Mouse (Mus musculus) lung, embryonic 15.5 days (tissue): ENCODE data around the gene Tead2. TPM values are rescaled to one million over a fixed set of nuclear protein-coding genes. Genes with fewer than 3 reads are reported as not detected.

ENCODE experiments used
- ATAC-seq: fragments of 200-750 bp; cut with Nextera tagmentation; 2 replicates; pipeline ENCODE4 v1.8.0; 2017; ENCODE audit warnings: moderate number of reproducible peaks, borderline replicate concordance; ENCODE audit not compliant: low FRiP score, low TSS enrichment; ENCODE audit errors: extremely low read depth
- H3K27ac ChIP-seq: fragments of 300-500 bp; sonication (generic); 2 replicates; pipeline ENCODE4 v1.5.1; 2015; ENCODE audit warnings: moderate library complexity, mild to moderate bottlenecking, inconsistent platforms
- H3K27me3 ChIP-seq: fragments of 300-500 bp; sonication (generic); 2 replicates; pipeline ENCODE4 v1.6.1; 2015; ENCODE audit warnings: inconsistent platforms
- H3K36me3 ChIP-seq: fragments of 300-500 bp; sonication (generic); 2 replicates; pipeline ENCODE4 v1.6.1; 2015; ENCODE audit warnings: inconsistent platforms
- H3K4me1 ChIP-seq: fragments of 300-500 bp; sonication (generic); 2 replicates; pipeline ENCODE4 v1.6.1; 2015; ENCODE audit warnings: inconsistent platforms
- H3K4me2 ChIP-seq: fragments of 300-500 bp; sonication (generic); 2 replicates; pipeline ENCODE4 v1.6.1; 2015; ENCODE audit warnings: inconsistent platforms, mild to moderate bottlenecking, moderate library complexity
- H3K4me3 ChIP-seq: fragments of 300-500 bp; sonication (generic); 2 replicates; pipeline ENCODE4 v1.5.1; 2015; ENCODE audit warnings: mild to moderate bottlenecking, inconsistent platforms
- H3K9ac ChIP-seq: fragments of 300-500 bp; sonication (generic); 2 replicates; pipeline ENCODE4 v1.6.1; 2015; ENCODE audit warnings: inconsistent platforms
- H3K9me3 ChIP-seq: fragments of 300-500 bp; sonication (generic); 2 replicates; pipeline ENCODE4 v1.6.1; 2016; ENCODE audit warnings: inconsistent platforms
- WGBS: fragments of 180-500 bp; shearing (Covaris S2); methylation state at CpG from one replicate; pipeline ENCODE4 v1.1.7; 2015; 5-methylcytosine and 5-hydroxymethylcytosine counted together
- polyA plus RNA-seq: library from polyadenylated mRNA; unstranded; fragments of >200 nt; fragmentation: Nextera tagmentation; extraction: Ambion mirVana; gene quantifications from 2 replicates; pipeline ENCODE4 v1.2.1, GENCODE M21; 2015

Tead2 gene
- polyA plus RNA-seq, 1 experiment from 2014 or later: 180 TPM

DNA sequence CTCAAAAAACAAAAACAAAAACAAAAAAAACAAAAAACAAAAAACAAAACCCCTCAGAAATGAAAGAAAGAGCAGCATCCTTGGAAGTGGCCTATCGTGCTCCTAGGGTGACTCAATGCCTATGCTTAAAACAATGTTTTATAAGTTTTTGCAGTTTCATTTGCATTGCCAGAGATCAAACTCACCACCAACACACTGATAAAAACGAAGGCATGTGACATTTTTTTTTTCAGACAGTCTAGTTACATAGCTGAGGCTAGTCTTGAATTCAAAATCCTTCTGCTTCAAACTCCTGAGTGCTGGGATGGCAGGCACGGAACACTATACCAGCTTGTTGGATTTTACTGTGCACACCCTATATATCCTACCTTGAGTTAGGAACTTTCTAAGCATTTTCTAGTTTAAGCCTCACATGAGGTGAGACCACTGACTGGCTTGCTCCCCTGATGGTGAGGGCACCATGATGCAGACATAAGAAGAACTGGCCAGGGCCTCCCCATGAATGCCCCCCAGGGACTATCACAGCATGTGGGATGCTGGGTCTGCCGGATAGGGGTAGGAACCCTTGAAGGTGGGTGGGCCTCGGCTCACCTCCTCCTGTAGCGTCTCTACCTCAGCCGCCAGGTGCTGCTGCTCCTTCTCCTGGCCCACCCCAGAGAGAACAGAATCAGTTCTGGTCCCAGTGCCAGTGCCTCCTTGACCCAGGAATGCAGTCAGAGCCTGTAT lies 22.8 kb upstream of the Tead2 start:
- Histone ChIP-seq H3K4me2 (no peak overlapping the region), H3K27ac (no peak overlapping the region), H3K36me3 (no peaks in the 10 kb centered on the region), H3K9me3 (no peaks in the 10 kb centered on the region), H3K9ac (no peak overlapping the region), H3K4me3 (no peak overlapping the region), H3K27me3 (peaks cover 59% of the 10 kb centered on the region), H3K4me1 (peaks cover 3% of the 10 kb centered on the region; the same call in 1 of the 2 replicates)
- no peak for ATAC-seq
- 74% methylated on average over 7 of the region's 7 CpGs for WGBS

DNA sequence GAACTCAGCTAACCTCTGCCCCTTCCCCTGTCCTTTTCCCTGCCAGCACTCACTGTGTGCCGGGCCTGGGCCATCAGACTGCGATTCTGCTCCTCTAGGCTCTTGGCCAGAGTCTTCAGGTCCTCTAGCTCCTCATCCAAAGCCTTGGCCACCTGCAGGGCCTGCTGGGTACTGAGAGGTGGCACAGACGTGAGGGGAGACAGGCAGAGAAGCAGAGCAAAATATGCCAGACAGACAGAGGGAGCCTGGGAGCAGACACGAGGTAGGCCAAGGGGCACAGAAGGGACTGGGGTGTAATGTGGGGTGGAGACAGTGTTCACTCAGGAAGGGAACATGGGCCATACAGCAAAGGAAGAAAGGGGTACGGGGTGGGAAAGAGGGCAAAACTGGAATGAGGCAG lies 22.1 kb upstream of the Tead2 start:
- H3K27me3 ChIP-seq: peaks cover 54% of the 10 kb centered on the region
- no peak overlapping the region for H3K4me3 ChIP-seq
- no peak overlapping the region for H3K9ac ChIP-seq
- no peak overlapping the region for H3K27ac ChIP-seq
- no peaks in the 10 kb centered on the region for H3K36me3 ChIP-seq
- H3K4me2 ChIP-seq: no peak overlapping the region
- no peak for ATAC-seq
- no peaks in the 10 kb centered on the region for H3K9me3 ChIP-seq
- peaks cover 3% of the 10 kb centered on the region; the same call in 1 of the 2 replicates for H3K4me1 ChIP-seq
- WGBS: 51% methylated on average over 5 of the region's 5 CpGs

DNA sequence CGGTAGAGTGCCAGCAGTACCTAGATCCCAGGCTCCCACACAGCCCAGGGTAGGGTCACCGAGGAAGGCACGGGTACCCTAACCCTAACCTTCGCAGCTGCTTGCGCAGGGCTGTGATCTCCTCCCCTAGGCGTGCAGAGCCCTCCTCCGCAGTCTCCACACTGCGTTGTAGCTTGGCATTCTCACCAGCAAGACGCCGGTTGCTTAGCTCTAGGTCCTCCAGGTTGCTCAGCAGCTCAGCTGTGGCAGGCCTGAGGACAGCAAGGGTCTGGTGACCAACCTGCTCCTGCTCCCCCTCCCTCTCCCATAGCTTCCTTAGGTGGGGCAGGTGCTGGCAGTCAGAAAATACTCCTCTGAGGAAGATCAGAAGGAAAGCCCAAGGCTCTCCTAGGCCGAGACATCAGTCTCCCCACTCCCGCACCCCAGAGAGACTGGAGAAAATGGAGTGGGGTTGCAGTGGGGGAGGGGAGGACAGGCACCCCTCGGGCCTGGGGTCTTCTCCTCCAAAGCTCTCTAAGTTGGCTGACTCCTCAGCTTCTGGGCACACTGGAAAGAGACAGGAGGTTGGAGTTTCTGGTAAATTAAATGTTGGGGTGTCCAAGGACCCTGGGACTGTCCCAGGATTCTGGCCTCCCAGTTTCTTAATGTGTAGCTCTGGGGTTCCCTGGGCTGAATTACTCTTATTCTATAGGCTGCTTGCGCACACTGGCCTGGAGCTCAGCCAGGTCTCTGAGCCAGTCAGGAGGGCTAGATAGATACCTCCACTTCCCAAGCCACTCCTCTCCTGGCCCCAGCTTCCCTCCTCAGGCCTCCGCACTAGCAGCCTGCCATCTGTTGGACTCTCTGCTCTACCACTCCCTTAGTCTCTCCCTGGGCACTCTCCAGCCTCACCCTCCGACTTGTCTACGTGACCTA lies 21.4 kb upstream of the Tead2 start:
- WGBS: 66% methylated on average over 17 of the region's 17 CpGs
- Histone ChIP-seq H3K9me3 (no peaks in the 10 kb centered on the region), H3K4me3 (no peak overlapping the region), H3K27me3 (peaks cover 46% of the 10 kb centered on the region), H3K36me3 (no peaks in the 10 kb centered on the region), H3K27ac (no peak overlapping the region), H3K4me2 (no peak overlapping the region), H3K9ac (no peak overlapping the region), H3K4me1 (peaks cover 3% of the 10 kb centered on the region; the same call in 1 of the 2 replicates)
- ATAC-seq: no peak

DNA sequence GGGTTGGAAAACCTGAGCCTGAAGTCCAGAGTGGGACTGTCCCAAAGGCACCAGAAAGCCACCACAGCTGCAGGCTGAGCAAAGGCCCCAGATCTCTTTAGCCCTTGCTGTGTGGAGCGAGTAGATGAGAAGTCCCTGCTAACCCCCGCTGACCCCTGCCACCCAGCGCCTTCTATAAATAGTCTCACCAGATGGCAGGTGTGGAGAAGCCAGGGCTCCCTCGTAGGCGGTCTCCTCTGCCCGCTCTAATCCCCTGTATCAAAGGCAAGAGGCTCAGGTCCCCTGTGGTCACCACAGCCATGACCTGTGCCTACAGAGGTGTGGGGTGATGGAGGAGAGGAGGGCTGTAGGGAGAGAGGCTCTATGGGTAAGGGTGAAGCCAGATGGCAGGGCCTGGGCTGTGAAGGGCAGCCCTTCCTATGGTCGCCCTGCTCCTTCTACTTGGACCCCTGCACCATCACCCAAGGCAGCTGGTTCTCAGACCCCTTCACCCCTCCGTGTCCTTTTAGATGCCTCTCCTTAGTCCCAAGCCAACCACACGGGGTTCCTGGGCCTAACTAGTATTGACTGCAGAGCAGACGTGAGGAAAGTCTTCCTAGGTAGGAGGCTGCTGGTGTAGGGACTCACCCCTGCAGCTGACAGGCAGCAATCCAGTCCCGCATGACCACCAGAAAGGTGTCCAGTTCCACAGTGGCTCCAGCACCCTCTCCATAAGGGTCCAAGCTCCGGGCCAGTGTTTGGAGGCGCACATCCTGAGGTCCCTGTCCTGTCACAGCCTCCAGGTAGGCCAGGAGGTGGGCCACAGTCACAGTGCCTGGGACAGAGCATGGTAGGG lies 20.0 kb upstream of the Tead2 start:
- no peak for ATAC-seq
- Histone ChIP-seq H3K27me3 (peaks cover 32% of the 10 kb centered on the region), H3K4me1 (peaks cover 3% of the 10 kb centered on the region; the same call in 1 of the 2 replicates), H3K27ac (no peak overlapping the region), H3K4me2 (no peak overlapping the region), H3K36me3 (no peaks in the 10 kb centered on the region), H3K9me3 (no peaks in the 10 kb centered on the region), H3K9ac (no peak overlapping the region), H3K4me3 (no peak overlapping the region)
- WGBS: 47% methylated on average over 13 of the region's 13 CpGs

DNA sequence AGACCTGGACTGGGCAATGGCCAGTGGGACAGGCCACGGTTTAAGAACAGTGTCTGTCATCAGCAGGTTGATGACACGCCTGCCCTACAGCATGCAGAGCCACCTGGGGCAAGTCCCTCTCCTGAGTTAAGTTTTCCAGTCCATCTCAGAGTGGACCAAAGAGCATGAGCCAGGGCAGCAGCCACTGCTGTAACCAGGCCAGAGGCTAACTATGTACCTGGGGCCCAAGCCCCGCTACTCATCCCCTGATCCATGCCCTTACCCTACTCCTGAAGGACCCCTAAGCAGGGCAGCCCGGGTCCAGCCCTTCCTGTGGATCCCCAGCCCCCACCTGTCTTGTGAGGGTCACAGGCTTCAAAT lies 19.4 kb upstream of the Tead2 start:
- WGBS: 74% methylated on average over 4 of the region's 4 CpGs
- Histone ChIP-seq H3K36me3 (no peaks in the 10 kb centered on the region), H3K27ac (no peak overlapping the region), H3K4me3 (no peak overlapping the region), H3K27me3 (peaks cover 26% of the 10 kb centered on the region), H3K9me3 (no peaks in the 10 kb centered on the region), H3K9ac (no peak overlapping the region), H3K4me2 (no peak overlapping the region), H3K4me1 (peaks cover 3% of the 10 kb centered on the region; the same call in 1 of the 2 replicates)
- no peak for ATAC-seq

DNA sequence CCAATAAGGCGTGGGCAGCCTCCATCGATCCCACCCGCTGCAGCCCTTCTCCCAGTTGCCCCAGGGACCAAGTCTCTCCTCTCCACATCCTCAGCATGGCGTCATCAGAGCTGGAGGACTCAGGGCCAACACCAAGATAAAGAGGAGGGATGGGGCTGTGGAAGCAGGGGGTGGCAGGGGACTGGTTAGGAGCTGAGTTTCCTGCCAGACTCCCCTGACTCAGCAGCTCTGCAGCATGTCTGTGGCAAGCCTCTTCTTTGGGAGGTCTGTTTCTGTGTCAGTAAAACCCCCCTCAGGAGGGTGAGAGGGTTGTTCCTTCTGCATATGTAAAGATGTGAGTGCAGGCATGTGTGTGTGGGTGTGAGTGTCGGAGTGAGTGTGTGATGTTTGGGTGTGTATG lies 18.6 kb upstream of the Tead2 start:
- Histone ChIP-seq H3K4me1 (no peaks in the 10 kb centered on the region), H3K9ac (no peak overlapping the region), H3K27ac (no peak overlapping the region), H3K4me3 (no peak overlapping the region), H3K4me2 (no peak overlapping the region), H3K9me3 (no peaks in the 10 kb centered on the region), H3K36me3 (no peaks in the 10 kb centered on the region), H3K27me3 (peaks cover 21% of the 10 kb centered on the region)
- ATAC-seq: no peak
- 54% methylated on average over 5 of the region's 5 CpGs for WGBS

DNA sequence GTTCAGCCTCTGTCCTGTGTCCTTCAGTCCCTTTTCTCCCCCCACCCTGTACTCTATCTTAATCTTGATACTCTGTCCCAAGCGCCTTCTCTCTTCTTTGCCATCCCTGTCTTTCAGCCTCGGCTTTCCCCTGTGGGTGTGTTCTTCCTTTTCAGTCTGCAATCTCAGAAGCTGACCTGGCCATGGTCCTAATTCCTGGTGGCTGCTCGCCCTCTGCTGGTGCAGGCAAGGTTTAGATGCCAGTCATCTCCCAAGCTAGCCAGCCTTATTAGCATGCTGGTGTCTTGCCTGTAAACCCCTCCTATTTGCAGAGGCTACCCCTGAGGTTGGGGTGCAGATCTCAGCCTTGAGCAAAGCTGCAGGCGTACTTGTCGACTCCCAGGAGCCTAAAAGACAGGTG lies 17.1 kb upstream of the Tead2 start:
- no peak for ATAC-seq
- H3K4me2 ChIP-seq: no peak overlapping the region
- H3K36me3 ChIP-seq: no peaks in the 10 kb centered on the region
- H3K4me3 ChIP-seq: no peak overlapping the region
- WGBS: 14% methylated on average over 5 of the region's 5 CpGs
- H3K4me1 ChIP-seq: no peaks in the 10 kb centered on the region
- no peaks in the 10 kb centered on the region for H3K9me3 ChIP-seq
- no peak overlapping the region for H3K9ac ChIP-seq
- H3K27me3 ChIP-seq: peaks cover 22% of the 10 kb centered on the region
- no peak overlapping the region for H3K27ac ChIP-seq

DNA sequence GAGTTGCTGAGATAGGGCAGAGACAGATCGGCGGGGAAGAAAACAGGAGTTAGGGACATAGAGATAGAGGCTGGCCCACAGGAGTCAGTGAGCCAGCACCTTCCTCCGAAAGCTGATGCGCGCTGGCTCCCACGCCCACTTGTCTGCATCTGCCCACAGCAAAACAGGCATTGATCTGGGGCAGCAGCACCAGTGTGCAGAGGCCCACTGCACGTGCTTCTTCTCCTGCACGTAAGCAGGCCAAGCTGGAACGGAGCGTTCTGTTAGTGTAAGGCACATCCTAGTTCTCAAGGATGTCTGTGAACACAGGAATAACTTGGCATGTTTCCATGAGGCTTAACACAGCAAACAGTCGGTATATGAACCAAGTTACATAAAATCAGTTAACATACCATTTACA lies 16.6 kb upstream of the Tead2 start:
- ATAC-seq: no peak
- Histone ChIP-seq H3K27me3 (peaks cover 22% of the 10 kb centered on the region), H3K27ac (no peak overlapping the region), H3K4me1 (no peaks in the 10 kb centered on the region), H3K36me3 (no peaks in the 10 kb centered on the region), H3K9me3 (no peaks in the 10 kb centered on the region), H3K4me3 (no peak overlapping the region), H3K9ac (no peak overlapping the region), H3K4me2 (no peak overlapping the region)
- WGBS: 69% methylated on average over 11 of the region's 11 CpGs

DNA sequence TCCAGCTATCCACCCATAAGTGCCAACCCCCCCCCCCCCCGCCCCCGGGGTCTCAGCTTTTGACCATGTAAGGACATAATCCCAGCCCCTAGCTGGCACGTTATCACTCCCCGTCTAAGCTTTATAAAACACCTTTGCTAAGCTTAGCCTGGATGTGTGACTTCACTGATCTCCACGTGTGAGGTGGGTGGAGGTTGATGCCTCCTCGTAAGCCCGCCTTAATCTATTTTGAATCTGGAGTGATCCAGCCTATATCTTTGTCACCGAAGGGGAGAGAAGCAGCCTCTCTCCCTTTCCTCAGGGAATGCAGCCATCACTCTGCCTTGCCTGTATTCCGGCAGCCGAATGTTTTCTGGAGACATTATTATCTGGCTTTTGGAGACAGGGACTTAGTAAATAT lies 12.9 kb upstream of the Tead2 start:
- no peak overlapping the region for H3K4me2 ChIP-seq
- H3K4me3 ChIP-seq: no peak overlapping the region
- H3K36me3 ChIP-seq: no peaks in the 10 kb centered on the region
- H3K4me1 ChIP-seq: no peaks in the 10 kb centered on the region
- WGBS: 32% methylated on average over 10 of the region's 10 CpGs
- H3K9me3 ChIP-seq: no peaks in the 10 kb centered on the region
- peaks cover 7% of the 10 kb centered on the region; the same call in 1 of the 2 replicates for H3K27me3 ChIP-seq
- no peak overlapping the region for H3K9ac ChIP-seq
- H3K27ac ChIP-seq: no peak overlapping the region
- no peak for ATAC-seq

DNA sequence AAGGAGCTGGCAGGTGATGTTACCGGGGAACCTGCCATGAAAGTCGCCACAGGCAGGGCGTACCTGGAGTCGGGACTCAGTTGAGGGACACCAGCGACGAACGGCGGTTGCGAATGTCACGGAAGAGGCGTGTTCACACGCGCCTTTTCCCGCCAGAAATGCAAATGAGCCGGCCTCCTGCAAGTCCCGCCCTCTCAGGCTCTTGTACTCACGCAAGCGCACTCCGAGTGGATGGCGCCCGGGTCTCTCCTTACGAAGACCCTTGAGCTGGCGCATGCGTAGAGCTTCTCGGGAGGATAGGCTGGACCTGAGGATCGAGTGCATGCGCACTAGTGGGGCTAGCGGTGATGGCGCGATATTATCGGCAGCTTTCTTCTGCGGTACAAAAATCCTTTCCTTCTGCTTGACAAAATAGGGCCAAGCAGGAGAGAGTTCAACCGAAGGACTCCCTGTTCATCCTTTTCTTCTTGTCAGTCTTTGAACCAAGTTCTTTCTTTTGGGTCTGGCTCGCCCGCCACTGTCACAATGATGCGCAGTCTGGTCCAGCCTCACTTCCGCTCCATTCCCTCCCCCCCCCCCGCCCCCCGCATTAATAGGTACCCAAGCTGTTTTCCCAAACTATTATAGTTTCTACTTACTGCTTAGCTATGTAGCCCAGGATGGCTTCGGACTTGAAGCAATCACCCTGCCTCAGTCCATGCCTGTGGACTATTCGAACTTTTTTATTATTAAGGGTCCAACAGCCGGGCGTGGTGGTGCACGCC lies 11.0 kb upstream of the Tead2 start, which contains the start of gene Ccdc155:
Gene Ccdc155 (minus strand): TSS at position 513 of the 764 bp plus-strand sequence.
- Histone ChIP-seq H3K27me3 (peaks cover 5% of the 10 kb centered on the region), H3K9me3 (no peaks in the 10 kb centered on the region), H3K36me3 (no peaks in the 10 kb centered on the region), H3K4me2 (peak within 1 kb of the TSS; percentile 59), H3K4me1 (no peaks in the 10 kb centered on the region), H3K9ac (peak within 1 kb of the TSS; percentile 26; the same call in 1 of the 2 replicates), H3K4me3 (peak within 1 kb of the TSS; percentile 49), H3K27ac (no peak within 1 kb of the TSS)
- peak; percentile 95 for ATAC-seq
- 7% methylated on average over 43 of the region's 44 CpGs for WGBS

DNA sequence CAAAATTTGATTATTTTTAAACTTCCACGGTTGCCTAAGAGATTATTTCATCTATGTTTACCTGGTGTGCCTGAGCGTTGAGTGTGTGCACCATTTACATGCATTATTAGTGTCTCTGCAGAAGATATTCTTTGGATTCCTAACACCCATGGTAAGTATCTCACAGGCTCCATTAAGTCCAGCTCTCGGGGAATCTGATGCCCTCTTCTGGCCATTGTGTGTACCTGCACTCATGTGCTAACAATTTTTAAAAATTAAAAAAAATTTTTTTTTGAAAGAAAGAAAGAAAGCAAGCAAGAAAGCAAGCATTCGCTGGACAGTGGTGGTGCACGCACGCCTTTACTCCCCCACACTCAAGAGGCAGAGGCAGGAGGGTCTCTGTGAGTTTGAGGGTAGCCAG lies 7.3 kb upstream of the Tead2 start:
- peaks cover 37% of the 10 kb centered on the region for H3K27me3 ChIP-seq
- H3K4me1 ChIP-seq: peaks cover 9% of the 10 kb centered on the region; the same call in 1 of the 2 replicates
- H3K9ac ChIP-seq: no peak overlapping the region
- no peak overlapping the region for H3K4me3 ChIP-seq
- no peak overlapping the region for H3K4me2 ChIP-seq
- no peak for ATAC-seq
- no peak overlapping the region for H3K27ac ChIP-seq
- 76% methylated on average over 6 of the region's 6 CpGs for WGBS
- no peaks in the 10 kb centered on the region for H3K9me3 ChIP-seq
- no peaks in the 10 kb centered on the region for H3K36me3 ChIP-seq
